Mouse (Mus musculus) large intestine, adult 2 months (tissue): ENCODE data around the gene Cldn19. TPM values are rescaled to one million over a fixed set of nuclear protein-coding genes. Genes with fewer than 3 reads are reported as not detected.
"Not testable (repeated sequence)": the region's sequence is repeated elsewhere in the genome, so short reads cannot be mapped to it uniquely, and the experiment has no call there.

Experiments used
- DNase-seq: peaks from one replicate; pipeline ENCODE4 v3.0.0-alpha.2; 2012; ENCODE audit warnings: low read depth, low spot score
- WGBS: fragments of 180-500 bp; shearing (Covaris S2); methylation state at CpG from one replicate; pipeline ENCODE4 v1.1.7; 2018; 5-methylcytosine and 5-hydroxymethylcytosine counted together
- polyA plus RNA-seq: library from polyadenylated mRNA; depleted of rRNA; stranded (reverse); fragments of >200 nt; gene quantifications from 2 replicates; pipeline ENCODE4 v1.2.3, GENCODE M21; 2012

The Cldn19 gene
- polyA plus RNA-seq, 1 experiment = not detected

GRCm38 (mm10) chr4:119248407-119248965 is 6.7 kb upstream of the Cldn19 start:
- no peak for DNase-seq
- 87% methylated on average over 11 of the region's 11 CpGs for WGBS

GRCm38 (mm10) chr4:119252025-119252808 is 3.0 kb upstream of the Cldn19 start:
- 44% methylated on average over 7 of the region's 7 CpGs for WGBS
- no peak for DNase-seq

- WGBS = 60% methylated on average over 9 of the region's 9 CpGs
- DNase-seq = no peak
Measured at GRCm38 (mm10) chr4:119254012-119254618, 1.1 kb upstream of the Cldn19 start.

- 68% methylated on average over 6 of the region's 6 CpGs for WGBS
- DNase-seq = no peak
Measured at GRCm38 (mm10) chr4:119257083-119257482, 1.9 kb downstream of the Cldn19 start.

- DNase-seq = no peak
- WGBS = 84% methylated on average over 15 of the region's 15 CpGs
Measured at GRCm38 (mm10) chr4:119259344-119260254, 4.4 kb downstream of the Cldn19 start.

- WGBS = 61% methylated on average over 7 of the region's 7 CpGs
- no peak for DNase-seq
Measured at GRCm38 (mm10) chr4:119261087-119261713, 6.0 kb downstream of the Cldn19 start.

GRCm38 (mm10) chr4:119262483-119262882 is 7.3 kb downstream of the Cldn19 start:
- no peak for DNase-seq
- WGBS = 91% methylated on average over 5 of the region's 5 CpGs

GRCm38 (mm10) chr4:119263459-119263858 is 8.2 kb downstream of the Cldn19 start:
- DNase-seq = no peak
- WGBS = 69% methylated on average over 3 of the region's 3 CpGs

- no peak for DNase-seq
- WGBS = 63% methylated on average over 13 of the region's 13 CpGs
Measured at GRCm38 (mm10) chr4:119266606-119267005, 11.4 kb downstream of the Cldn19 start.

- 14% methylated on average over 1 of the region's 1 CpGs for WGBS
- DNase-seq = no peak
Measured at GRCm38 (mm10) chr4:119274627-119275026, 19.4 kb downstream of the Cldn19 start.

- 30% methylated on average over 2 of the region's 2 CpGs for WGBS
- DNase-seq = no peak
Measured at GRCm38 (mm10) chr4:119275226-119275625, 20.0 kb downstream of the Cldn19 start.

GRCm38 (mm10) chr4:119275726-119276125 is 20.5 kb downstream of the Cldn19 start:
- DNase-seq = no peak
- 79% methylated on average over 2 of the region's 2 CpGs for WGBS

- 60% methylated on average over 15 of the region's 15 CpGs for WGBS
- DNase-seq = not testable (repeated sequence)
Measured at GRCm38 (mm10) chr4:119278784-119279183, 23.6 kb downstream of the Cldn19 start.

GRCm38 (mm10) chr4:119284861-119285260 is 29.6 kb downstream of the Cldn19 start:
- DNase-seq = no peak
- 39% methylated on average over 1 of the region's 1 CpGs for WGBS

- no peak for DNase-seq
- WGBS = 26% methylated on average over 2 of the region's 2 CpGs
Measured at GRCm38 (mm10) chr4:119285336-119285735, 30.1 kb downstream of the Cldn19 start.

GRCm38 (mm10) chr4:119291921-119292320 is 36.7 kb downstream of the Cldn19 start:
- 44% methylated on average over 1 of the region's 1 CpGs for WGBS
- no peak for DNase-seq

- WGBS = under 1% methylated on average over 24 of the region's 24 CpGs
- DNase-seq = no peak
Measured at GRCm38 (mm10) chr4:119292771-119293573, 37.8 kb downstream of the Cldn19 start.

- no peak for DNase-seq
- WGBS = under 1% methylated on average over 64 of the region's 80 CpGs
Measured at GRCm38 (mm10) chr4:119293574-119294258, 38.5 kb downstream of the Cldn19 start.
